Mouse (Mus musculus) ES-E14 (cell line): ENCODE data around the gene Pnkp.

Source experiments
- CHD2 ChIP-seq: IDR thresholded peaks from 2 replicates; pipeline ENCODE4 v1.6.1; 2014; ENCODE audit warnings: mild to moderate bottlenecking, low read depth, low read length, inconsistent platforms
- HCFC1 ChIP-seq: IDR thresholded peaks from 2 replicates; pipeline ENCODE4 v1.6.1; 2012; ENCODE audit warnings: low read length, inconsistent platforms, borderline replicate concordance; ENCODE audit not compliant: insufficient read depth
- MAFK ChIP-seq: IDR thresholded peaks from 2 replicates; pipeline ENCODE4 v1.6.1; 2014; ENCODE audit warnings: mild to moderate bottlenecking, low read depth, low read length, inconsistent platforms; ENCODE audit not compliant: insufficient read depth
- ZC3H11A ChIP-seq: IDR thresholded peaks from 2 replicates; pipeline ENCODE4 v1.6.1; 2012; ENCODE audit warnings: low read depth, mild to moderate bottlenecking, inconsistent platforms, low read length, borderline replicate concordance
- ZNF384 ChIP-seq: IDR thresholded peaks from 2 replicates; pipeline ENCODE4 v1.6.1; 2012; ENCODE audit warnings: low read depth, low read length, inconsistent platforms

DNA sequence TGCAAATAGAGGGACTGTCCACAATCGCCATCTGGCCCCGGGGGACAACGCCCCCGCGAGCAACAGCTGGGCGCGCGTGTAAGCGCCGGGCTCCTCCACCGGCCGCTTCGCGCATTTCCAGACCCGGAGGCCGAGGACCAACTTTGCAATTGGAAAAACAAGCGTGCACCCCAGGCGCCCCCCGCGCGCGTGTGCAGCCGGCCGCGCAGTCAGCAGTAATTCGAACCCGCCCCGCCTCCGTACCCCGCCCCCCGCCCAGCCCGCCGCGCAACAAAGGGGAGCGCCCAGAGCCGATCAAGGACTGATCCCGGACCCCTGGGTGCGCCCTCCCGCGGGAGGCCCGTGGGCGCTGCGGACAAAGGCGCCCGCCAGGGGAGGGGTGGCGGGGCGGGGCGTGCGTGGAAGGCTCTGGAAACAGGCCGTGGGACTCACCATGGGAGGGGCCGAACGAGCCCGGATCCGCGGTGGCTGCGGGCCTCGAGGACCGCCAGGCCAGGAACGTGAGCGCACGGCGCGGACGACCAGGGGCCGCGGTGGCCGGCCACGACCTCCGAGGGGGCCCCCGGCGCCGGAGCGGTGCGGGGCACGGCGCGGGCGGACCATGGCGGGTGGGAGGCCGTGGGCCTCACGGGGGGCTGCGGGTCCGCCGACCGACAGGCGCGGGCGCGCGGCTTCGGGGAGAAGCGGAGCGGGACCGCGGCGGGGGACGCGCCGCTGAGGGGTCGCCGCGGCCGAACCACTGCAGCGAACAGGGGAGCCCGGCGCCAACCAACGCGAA is 12.2 kb downstream of the Pnkp start:
- TF ChIP-seq HCFC1 (no peak), ZC3H11A (no peak), ZNF384 (no peak), MAFK (peak; percentile 64; the same call in 1 of the 2 replicates), CHD2 (no peak)
